Mouse (Mus musculus): Measurements from ENCODE around the gene Lct. TPM values are rescaled to one million over a fixed set of nuclear protein-coding genes. Genes with fewer than 3 reads are reported as not detected.

Gene Lct
- polyA plus RNA-seq, 1 experiment from 2014 or later: 19.6 TPM

Other genes starting within 250 kb of the Lct start
- 5.7 and 6.7 TPM in 2 replicates for gene Zranb3, start 225.3 kb downstream of the Lct start, polyA plus RNA-seq (2015; fragmentation: Nextera tagmentation; extraction: Ambion mirVana)
- 56.0 and 56.3 TPM in 2 replicates for gene R3hdm1, start 225.0 kb downstream of the Lct start, polyA plus RNA-seq (2015; fragmentation: Nextera tagmentation; extraction: Ambion mirVana)
- 80.0 and 89.9 TPM in 2 replicates for gene Ubxn4, start 84.4 kb downstream of the Lct start, polyA plus RNA-seq (2015; fragmentation: Nextera tagmentation; extraction: Ambion mirVana)
- gene Mcm6, start 31.3 kb upstream of the Lct start, polyA plus RNA-seq (2015; fragmentation: Nextera tagmentation; extraction: Ambion mirVana): 243 and 257 TPM in 2 replicates
- gene Dars, start 89.0 kb upstream of the Lct start, polyA plus RNA-seq (2015; fragmentation: Nextera tagmentation; extraction: Ambion mirVana): 169 and 200 TPM in 2 replicates

Measured in intestine, embryonic 15.5 days (tissue).